Mouse (Mus musculus) lung, embryonic 16.5 days (tissue): ENCODE measurements around the gene Pgpep1. TPM values are rescaled to one million over a fixed set of nuclear protein-coding genes. Genes with fewer than 3 reads are reported as not detected.

ENCODE experiments used
- ATAC-seq: fragments of 200-750 bp; cut with Nextera tagmentation; 2 replicates; pipeline ENCODE4 v1.8.0; 2017; ENCODE audit warnings: low read depth, mild to moderate bottlenecking, moderate library complexity
- H3K27ac ChIP-seq: fragments of 300-500 bp; sonication (generic); 2 replicates; pipeline ENCODE4 v1.5.1; 2014; ENCODE audit warnings: mild to moderate bottlenecking, control low read depth, low read length
- H3K27me3 ChIP-seq: fragments of 300-500 bp; sonication (generic); 2 replicates; pipeline ENCODE4 v1.6.1; 2014; ENCODE audit warnings: low read depth, low read length, mixed read lengths; ENCODE audit not compliant: control insufficient read depth, insufficient read depth
- H3K36me3 ChIP-seq: fragments of 300-500 bp; sonication (generic); 2 replicates; pipeline ENCODE4 v1.6.1; 2014; ENCODE audit warnings: low read length; ENCODE audit not compliant: control insufficient read depth, insufficient read depth
- H3K4me1 ChIP-seq: fragments of 300-500 bp; sonication (generic); replicated peaks from 2 replicates; pipeline ENCODE4 v1.6.1; 2014; ENCODE audit warnings: low read length, mixed read lengths; ENCODE audit not compliant: control insufficient read depth, insufficient read depth
- H3K4me2 ChIP-seq: fragments of 300-500 bp; sonication (generic); 2 replicates; pipeline ENCODE4 v1.6.1; 2014; ENCODE audit warnings: low read depth, low read length, control low read depth
- H3K4me3 ChIP-seq: fragments of 300-500 bp; sonication (generic); 2 replicates; pipeline ENCODE4 v1.5.1; 2014; ENCODE audit warnings: mild to moderate bottlenecking, low read length, control low read depth
- H3K9ac ChIP-seq: fragments of 300-500 bp; sonication (generic); 2 replicates; pipeline ENCODE4 v1.6.1; 2014; ENCODE audit warnings: low read length, control low read depth
- H3K9me3 ChIP-seq: fragments of 300-500 bp; sonication (generic); 2 replicates; pipeline ENCODE4 v1.6.1; 2016; ENCODE audit warnings: low read length; ENCODE audit not compliant: control insufficient read depth
- WGBS: fragments of 180-500 bp; shearing (Covaris S2); extraction: QIAGEN DNeasy Blood & Tissue Kit; methylation state at CpG from one replicate; pipeline ENCODE4 v1.1.7; 2014; 5-methylcytosine and 5-hydroxymethylcytosine counted together
- polyA plus RNA-seq: library from polyadenylated mRNA; unstranded; fragments of >200 nt; fragmentation: Nextera tagmentation; extraction: Ambion mirVana; gene quantifications from 2 replicates; pipeline ENCODE4 v1.2.1, GENCODE M21; 2015

Gene Pgpep1
- polyA plus RNA-seq, 1 experiment from 2014 or later, result 46.7 TPM

DNA sequence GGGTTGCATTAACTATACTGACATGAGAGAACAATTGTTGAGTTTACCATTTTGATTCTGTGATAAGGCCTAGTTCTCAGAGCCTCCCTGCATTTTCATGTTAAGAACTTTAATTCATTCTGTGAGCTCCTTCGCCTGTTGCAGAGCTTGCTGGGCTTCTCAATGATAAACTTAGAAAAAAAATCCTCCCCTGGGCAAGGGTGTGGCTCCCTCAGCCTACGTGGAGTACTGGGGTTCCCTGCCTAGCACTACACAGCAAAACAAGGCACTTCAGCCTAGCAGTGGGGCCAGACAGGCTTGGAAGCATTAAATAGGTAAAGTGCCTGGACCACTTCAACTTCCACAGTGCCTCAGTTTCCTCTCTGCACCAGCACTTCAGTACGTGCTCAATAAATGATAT, 21.2 kb upstream of the Pgpep1 start:
- H3K9ac ChIP-seq, result no peak overlapping the region
- no peak overlapping the region for H3K4me2 ChIP-seq
- no peak overlapping the region for H3K27ac ChIP-seq
- peaks cover 11% of the 10 kb centered on the region; the same call in 1 of the 2 replicates for H3K4me1 ChIP-seq
- ATAC-seq, result no peak
- H3K9me3 ChIP-seq, result no peaks in the 10 kb centered on the region
- peaks cover 2% of the 10 kb centered on the region for H3K36me3 ChIP-seq
- H3K27me3 ChIP-seq, result no peaks in the 10 kb centered on the region
- no peak overlapping the region for H3K4me3 ChIP-seq
- 58% methylated on average over 3 of the region's 3 CpGs for WGBS

DNA sequence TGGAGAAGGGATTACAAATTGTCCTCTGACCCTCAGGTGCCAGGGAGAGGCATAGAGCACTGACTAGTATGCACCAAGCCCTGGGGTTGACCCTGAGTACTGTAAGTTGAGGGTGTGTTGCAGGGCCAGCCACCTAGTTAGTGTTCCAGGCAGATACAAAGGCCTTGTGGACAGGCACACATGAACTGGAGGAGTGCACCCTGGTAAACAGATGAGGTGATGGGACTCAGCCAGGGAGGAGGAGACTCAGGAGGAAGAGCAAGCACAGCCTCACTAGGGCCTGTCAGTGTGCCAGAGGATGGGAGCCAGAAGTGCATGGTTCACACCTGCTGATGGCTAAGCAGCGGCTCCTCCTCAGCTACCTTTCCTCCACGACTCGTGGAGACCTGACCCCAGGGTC, 19.9 kb upstream of the Pgpep1 start:
- H3K27ac ChIP-seq, result no peak overlapping the region
- H3K36me3 ChIP-seq, result peaks cover 2% of the 10 kb centered on the region
- no peaks in the 10 kb centered on the region for H3K9me3 ChIP-seq
- no peak for ATAC-seq
- H3K27me3 ChIP-seq, result no peaks in the 10 kb centered on the region
- 58% methylated on average over 3 of the region's 3 CpGs for WGBS
- no peak overlapping the region for H3K9ac ChIP-seq
- H3K4me1 ChIP-seq, result peaks cover 12% of the 10 kb centered on the region; the same call in 1 of the 2 replicates
- H3K4me2 ChIP-seq, result no peak overlapping the region
- H3K4me3 ChIP-seq, result no peak overlapping the region

GRCm38 (mm10) chr8:70679404-70679803, 19.2 kb upstream of the Pgpep1 start:
- H3K36me3 ChIP-seq, result peaks cover 2% of the 10 kb centered on the region
- no peak overlapping the region for H3K4me2 ChIP-seq
- no peak for ATAC-seq
- no peak overlapping the region for H3K4me3 ChIP-seq
- H3K27ac ChIP-seq, result no peak overlapping the region
- H3K9me3 ChIP-seq, result no peaks in the 10 kb centered on the region
- H3K27me3 ChIP-seq, result no peaks in the 10 kb centered on the region
- H3K9ac ChIP-seq, result no peak overlapping the region
- peaks cover 17% of the 10 kb centered on the region for H3K4me1 ChIP-seq
- WGBS, result 85% methylated on average over 4 of the region's 4 CpGs

DNA sequence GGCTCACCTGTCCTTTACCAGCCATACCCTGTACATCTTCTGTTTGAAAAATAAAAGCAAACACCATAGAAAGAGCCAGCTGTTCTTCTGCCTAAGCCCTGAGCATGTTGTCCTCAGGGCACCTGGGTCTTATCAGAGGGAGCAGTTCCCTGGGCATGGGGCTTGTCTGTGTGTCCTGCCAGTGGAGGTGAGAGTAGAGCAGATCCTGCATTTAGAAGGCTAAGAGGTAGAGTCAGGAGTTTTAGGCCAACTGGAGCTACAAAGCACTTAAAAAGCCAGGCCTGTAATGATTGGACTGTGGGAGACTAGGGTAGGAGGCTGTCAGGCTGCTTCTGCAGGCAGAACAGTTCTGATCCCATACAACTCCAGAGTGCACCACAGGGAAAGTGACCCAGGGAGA, 18.5 kb upstream of the Pgpep1 start:
- Histone ChIP-seq H3K36me3 (peaks cover 2% of the 10 kb centered on the region), H3K27me3 (no peaks in the 10 kb centered on the region), H3K9ac (no peak overlapping the region), H3K4me1 (peaks cover 24% of the 10 kb centered on the region), H3K4me2 (no peak overlapping the region), H3K4me3 (no peak overlapping the region), H3K9me3 (no peaks in the 10 kb centered on the region), H3K27ac (no peak overlapping the region)
- no peak for ATAC-seq

GRCm38 (mm10) chr8:70677451-70678080, 17.4 kb upstream of the Pgpep1 start:
- no peak overlapping the region for H3K9ac ChIP-seq
- no peaks in the 10 kb centered on the region for H3K27me3 ChIP-seq
- WGBS, result 89% methylated on average over 15 of the region's 15 CpGs
- H3K4me3 ChIP-seq, result no peak overlapping the region
- H3K4me2 ChIP-seq, result no peak overlapping the region
- no peak for ATAC-seq
- no peak overlapping the region for H3K27ac ChIP-seq
- H3K4me1 ChIP-seq, result peaks cover 24% of the 10 kb centered on the region
- no peaks in the 10 kb centered on the region for H3K9me3 ChIP-seq
- H3K36me3 ChIP-seq, result peaks cover 2% of the 10 kb centered on the region

DNA sequence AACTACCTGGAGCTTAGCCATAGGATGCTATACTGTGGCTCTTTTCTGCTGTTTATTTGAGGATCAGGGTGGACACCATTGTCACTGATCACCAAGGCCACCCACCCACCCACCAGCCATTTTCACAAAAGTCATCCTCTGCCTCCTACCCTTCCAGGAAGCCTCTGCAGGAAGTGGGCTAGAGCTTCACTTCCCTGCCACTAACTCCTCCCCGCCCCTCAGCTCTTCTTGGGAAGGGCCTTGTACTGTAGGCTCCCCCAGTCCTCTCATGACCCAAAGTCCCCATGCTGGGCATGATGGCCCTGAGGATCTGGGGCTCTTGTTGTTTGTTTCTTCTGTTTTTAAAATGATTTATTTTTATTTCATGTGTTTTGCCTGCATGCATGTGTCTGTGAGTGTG, 15.1 kb upstream of the Pgpep1 start:
- Histone ChIP-seq H3K9me3 (no peaks in the 10 kb centered on the region), H3K4me1 (peaks cover 13% of the 10 kb centered on the region), H3K4me2 (no peak overlapping the region), H3K9ac (no peak overlapping the region), H3K27me3 (no peaks in the 10 kb centered on the region), H3K4me3 (no peak overlapping the region), H3K36me3 (peaks cover 2% of the 10 kb centered on the region), H3K27ac (no peak overlapping the region)
- 80% methylated on average over 1 of the region's 1 CpGs for WGBS
- no peak for ATAC-seq

GRCm38 (mm10) chr8:70674716-70675115, 14.5 kb upstream of the Pgpep1 start:
- H3K27ac ChIP-seq, result peak overlapping the region; percentile 98; the same call in 1 of the 2 replicates
- H3K4me2 ChIP-seq, result no peak overlapping the region
- H3K4me1 ChIP-seq, result peaks cover 13% of the 10 kb centered on the region
- H3K9me3 ChIP-seq, result no peaks in the 10 kb centered on the region
- no peaks in the 10 kb centered on the region; the same call in none of the 2 replicates for H3K36me3 ChIP-seq
- no peak overlapping the region for H3K9ac ChIP-seq
- ATAC-seq, result no peak
- WGBS, result 74% methylated on average over 4 of the region's 4 CpGs
- no peak overlapping the region for H3K4me3 ChIP-seq
- no peaks in the 10 kb centered on the region for H3K27me3 ChIP-seq

- Histone ChIP-seq H3K4me3 (peak overlapping the region; percentile 80), H3K4me1 (peaks cover 13% of the 10 kb centered on the region), H3K4me2 (peak overlapping the region; percentile 82), H3K9me3 (no peaks in the 10 kb centered on the region), H3K36me3 (no peaks in the 10 kb centered on the region; the same call in none of the 2 replicates), H3K27me3 (no peaks in the 10 kb centered on the region), H3K9ac (peak overlapping the region; percentile 80), H3K27ac (peak overlapping the region; percentile 98)
- ATAC-seq, result no peak
- WGBS, result 80% methylated on average over 3 of the region's 3 CpGs
Observed at GRCm38 (mm10) chr8:70674109-70674508, 13.9 kb upstream of the Pgpep1 start.

GRCm38 (mm10) chr8:70673079-70673856, 13.1 kb upstream of the Pgpep1 start, which contains the start of gene Lsm4:
Gene Lsm4, plus strand, starts transcription at chr8:70673248.
- H3K9ac ChIP-seq, result peak within 1 kb of the TSS; percentile 80
- H3K4me1 ChIP-seq, result peaks cover 13% of the 10 kb centered on the region
- H3K9me3 ChIP-seq, result no peaks in the 10 kb centered on the region
- no peaks in the 10 kb centered on the region; the same call in none of the 2 replicates for H3K36me3 ChIP-seq
- peak; percentile 97 for ATAC-seq
- H3K4me3 ChIP-seq, result peak within 1 kb of the TSS; percentile 80
- H3K27me3 ChIP-seq, result no peaks in the 10 kb centered on the region
- H3K27ac ChIP-seq, result peak within 1 kb of the TSS; percentile 98
- WGBS, result under 1% methylated on average over 60 of the region's 60 CpGs
- H3K4me2 ChIP-seq, result peak within 1 kb of the TSS; percentile 82
